Mouse (Mus musculus) layer of hippocampus, adult 2 months (tissue): Measurements from ENCODE around the gene Bcan. TPM values are rescaled to one million over a fixed set of nuclear protein-coding genes. Genes with fewer than 3 reads are reported as not detected.

Experiments
- DNase-seq, 2 experiments: peaks; one replicate each; pipeline ENCODE4 v3.0.0; 2022; ENCODE audit warnings: low spot score in 2 of 2
- H3K27ac ChIP-seq: fragments of 200-600 bp; 2 replicates; pipeline ENCODE4 v1.8.1; 2022
- H3K4me3 ChIP-seq: fragments of 200-600 bp; 2 replicates; pipeline ENCODE4 v1.8.1; 2022; ENCODE audit warnings: mild to moderate bottlenecking
- CTCF ChIP-seq: fragments of 200-600 bp; conservative IDR thresholded peaks from 2 replicates; pipeline ENCODE4 v1.8.1; 2022; ENCODE audit warnings: antibody characterized with exemption, mild to moderate bottlenecking, moderate library complexity
- long read RNA-seq, 2 experiments: library from polyadenylated mRNA; stranded (forward); transcript quantifications; one replicate each; pipeline ENCODE4 v2.0.0; 2021; ENCODE audit warnings: borderline mapping rate in 2 of 2
- total RNA-seq, 2 experiments: library from RNA; stranded (reverse); gene quantifications; 2 replicates each; pipeline ENCODE4 v1.2.3; 2021

Bcan gene
- 100 to 1,000 TPM; 309 to 328 TPM for total RNA-seq
- long read RNA-seq, experiment 1, transcript Bcan-201 (14 exons, 3,141 nt), result major isoform, 153 of 296 reads
- long read RNA-seq, experiment 1, partial matches to known transcripts, result 81 of 296 reads
- long read RNA-seq, experiment 1, other reads (novel, unspliced or antisense), result 61 of 296 reads
- long read RNA-seq, experiment 2, transcript Bcan-201 (14 exons, 3,141 nt), result major isoform, 235 of 448 reads
- long read RNA-seq, experiment 2, partial matches to known transcripts, result 118 of 448 reads
- long read RNA-seq, experiment 2, other reads (novel, unspliced or antisense), result 94 of 448 reads

DNA sequence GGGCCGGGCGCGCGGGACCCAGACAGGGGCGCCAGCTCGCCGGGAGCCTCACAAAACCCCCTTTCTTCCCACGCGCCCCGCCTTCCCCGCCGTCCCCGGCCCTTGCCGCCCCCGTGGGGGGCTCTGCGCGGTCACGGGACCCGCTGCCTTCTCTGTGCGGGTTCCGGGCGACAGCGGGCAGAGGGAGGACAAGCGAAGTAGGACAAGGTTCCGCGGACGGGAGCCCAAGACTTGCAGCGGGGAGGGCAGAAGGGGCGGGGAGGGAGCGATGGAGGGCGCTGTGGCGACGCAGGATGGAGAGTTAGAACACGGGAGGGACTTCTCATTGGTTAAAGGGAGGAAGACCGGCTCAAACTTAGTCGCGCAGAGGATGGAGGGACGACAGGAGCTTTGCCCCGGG, at the start of gene Bcan:
Gene Bcan (minus strand): TSS at position 50 of the 400 bp plus-strand sequence.
- peak within 1 kb of the TSS; percentile 95 for H3K27ac ChIP-seq
- peak; percentile 45 for TF ChIP-seq CTCF
- DNase-seq, result peak; percentile 63 to 75
- H3K4me3 ChIP-seq, result peak within 1 kb of the TSS; percentile 69

DNA sequence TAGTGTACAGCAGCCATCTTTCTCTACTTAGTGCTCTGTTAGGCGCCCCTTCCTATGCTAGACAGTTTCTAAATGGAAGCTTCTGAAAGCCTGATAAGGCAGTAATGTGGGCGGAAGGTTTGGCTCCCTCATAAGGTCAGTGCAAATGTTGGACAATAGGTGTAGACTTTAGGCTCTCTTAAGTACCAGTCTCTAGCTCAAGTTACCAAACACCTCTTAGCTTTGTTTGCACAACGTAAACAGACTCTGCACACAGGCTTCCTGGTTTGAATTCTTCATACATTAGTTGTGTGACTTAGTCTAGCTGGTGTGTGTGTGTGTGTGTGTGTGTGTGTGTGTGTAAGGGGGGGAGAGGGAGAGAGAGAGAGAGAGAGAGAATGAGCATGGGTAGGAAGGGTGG, 49.5 kb upstream of the Bcan start:
- Histone ChIP-seq H3K27ac (no peak overlapping the region), H3K4me3 (no peak overlapping the region)
- TF ChIP-seq CTCF, result no peak
- DNase-seq, result no peak

GRCm38 (mm10) chr3:88042661-88043421, 42.8 kb upstream of the Bcan start, which contains the start of gene Gpatch4:
Gene Gpatch4 (plus strand): TSS chr3:88043108.
- no peak for TF ChIP-seq CTCF
- H3K27ac ChIP-seq, result peak within 1 kb of the TSS; percentile 74
- DNase-seq, result peak; percentile 89 to 93
- H3K4me3 ChIP-seq, result peak within 1 kb of the TSS; percentile 90

DNA sequence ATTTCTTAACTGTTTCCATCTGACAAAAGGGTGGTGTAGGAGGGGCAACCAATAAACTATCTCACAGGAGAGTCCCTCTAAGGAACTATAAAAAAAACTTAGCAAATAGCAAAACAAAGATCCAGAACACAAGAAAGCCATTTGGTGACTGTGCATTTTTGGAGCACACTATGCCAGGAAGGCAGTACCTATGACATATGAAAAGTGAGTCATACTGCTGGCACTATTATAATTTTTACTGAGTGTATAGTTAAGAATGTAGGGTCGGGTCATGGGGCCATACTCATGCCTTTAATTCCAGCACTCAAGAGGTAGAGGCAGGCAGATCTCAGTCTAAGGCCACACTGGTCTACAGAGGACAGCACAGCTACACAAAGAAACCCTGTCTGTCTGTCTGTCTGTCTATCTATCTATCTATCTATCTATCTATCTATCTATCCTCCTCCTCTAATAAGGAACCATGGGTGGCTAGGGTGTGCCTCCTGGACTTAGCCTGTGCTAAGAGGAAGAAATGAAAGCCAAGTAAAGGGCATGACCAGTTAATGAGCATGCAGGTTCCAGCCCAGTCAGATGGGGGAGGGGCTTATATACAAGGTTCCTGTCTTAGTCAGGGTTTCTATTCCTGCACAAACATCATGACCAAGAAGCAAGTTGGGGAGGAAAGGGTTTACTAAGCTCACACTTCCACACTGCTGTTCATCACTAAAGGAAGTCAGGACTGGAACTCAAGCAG, 35.7 kb upstream of the Bcan start:
- DNase-seq, result no peak
- no peak overlapping the region for H3K4me3 ChIP-seq
- no peak overlapping the region for H3K27ac ChIP-seq
- TF ChIP-seq CTCF, result no peak

DNA sequence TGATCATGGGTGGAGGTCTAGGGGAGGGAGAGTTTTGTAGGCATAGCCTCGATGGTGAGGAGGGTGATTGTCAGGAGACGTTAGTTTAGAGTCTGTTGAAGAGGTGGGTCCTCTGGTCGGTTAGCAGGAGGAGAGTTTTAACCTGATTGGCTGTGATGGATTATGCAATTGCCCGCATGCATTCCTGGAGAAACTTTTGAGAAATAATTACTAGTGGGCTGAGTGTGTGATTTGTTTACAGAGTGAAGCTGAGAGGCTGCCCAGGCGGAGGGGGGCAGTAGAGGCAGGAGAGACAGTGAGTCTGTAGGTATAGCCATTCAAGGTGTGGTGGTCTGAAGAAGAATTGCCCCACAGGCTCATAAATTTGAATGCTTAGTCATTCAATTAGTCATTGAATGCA, 33.5 kb upstream of the Bcan start:
- Histone ChIP-seq H3K4me3 (no peak overlapping the region), H3K27ac (no peak overlapping the region)
- no peak for TF ChIP-seq CTCF
- no peak for DNase-seq

DNA sequence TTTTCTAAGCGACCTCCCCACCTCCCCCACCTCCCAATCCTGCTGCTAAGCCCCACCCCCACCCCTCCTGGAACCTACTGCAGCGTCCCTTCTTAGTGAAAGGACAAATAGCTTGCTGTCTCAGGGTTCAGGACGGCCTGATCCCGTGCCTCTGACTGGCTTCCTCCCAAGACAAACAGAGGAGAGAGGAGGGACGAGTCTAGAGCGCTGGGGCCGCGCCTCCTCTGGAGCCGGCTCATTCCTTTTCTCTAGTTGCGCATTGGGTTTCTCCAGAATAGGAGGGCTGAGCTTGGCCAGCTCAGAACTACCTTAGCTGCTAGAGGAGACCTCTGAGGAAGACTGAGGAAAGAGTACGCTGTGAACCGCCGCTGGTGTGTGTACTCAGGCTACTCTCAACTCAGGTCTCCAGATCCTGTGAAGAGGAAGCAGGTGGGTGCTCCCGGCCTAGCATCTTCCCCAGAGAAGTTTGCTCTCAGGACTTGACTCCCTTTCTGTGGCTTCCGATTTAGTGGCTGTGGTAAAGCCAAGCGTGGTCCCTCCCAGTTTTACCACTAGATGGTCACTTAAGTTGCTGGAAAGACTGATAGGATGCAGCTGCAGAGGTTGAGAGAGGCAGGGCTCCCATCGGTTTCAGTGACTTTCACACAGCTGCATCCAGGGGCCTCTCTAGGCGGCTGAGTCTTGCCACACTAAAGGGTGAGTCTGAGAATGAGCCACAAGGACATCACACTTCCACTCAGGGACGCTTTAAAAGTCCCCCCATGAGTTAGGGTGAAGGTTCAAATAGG, 30.8 kb upstream of the Bcan start:
- Histone ChIP-seq H3K27ac (peak overlapping the region; percentile 77), H3K4me3 (peak overlapping the region; percentile 41)
- no peak for TF ChIP-seq CTCF
- DNase-seq, result peak; percentile 36 to 48

GRCm38 (mm10) chr3:88027434-88028186, 27.6 kb upstream of the Bcan start, which contains the start of gene Hapln2:
Gene Hapln2 (minus strand): TSS chr3:88027583.
- TF ChIP-seq CTCF, result peak; percentile 72
- H3K4me3 ChIP-seq, result peak within 1 kb of the TSS; percentile 4; the same call in 1 of the 2 replicates
- no peak for DNase-seq
- peak within 1 kb of the TSS; percentile 59; the same call in 1 of the 2 replicates for H3K27ac ChIP-seq

DNA sequence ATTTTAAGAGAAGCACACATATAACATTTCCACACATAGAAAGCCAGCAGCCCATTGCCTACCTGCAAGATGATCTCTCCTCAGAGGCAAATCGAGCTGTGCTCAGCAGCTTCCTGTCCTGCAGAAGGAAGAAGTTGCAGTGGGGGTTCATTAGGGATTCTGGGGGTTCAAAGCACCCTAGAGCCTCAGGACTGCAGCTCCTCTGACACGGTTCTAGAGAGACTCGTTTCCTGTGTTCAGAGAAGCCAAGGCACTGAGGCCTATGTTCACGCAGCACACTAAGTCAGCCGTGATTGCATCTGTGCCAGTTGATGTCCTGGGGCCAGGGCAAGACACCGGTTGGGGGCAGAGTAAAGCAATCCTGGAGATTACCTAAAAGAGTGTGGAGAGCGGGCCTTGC, 26.8 kb upstream of the Bcan start:
- no peak for TF ChIP-seq CTCF
- DNase-seq, result no peak
- peak overlapping the region; percentile 59; the same call in 1 of the 2 replicates for H3K27ac ChIP-seq
- peak overlapping the region; percentile 4; the same call in 1 of the 2 replicates for H3K4me3 ChIP-seq

DNA sequence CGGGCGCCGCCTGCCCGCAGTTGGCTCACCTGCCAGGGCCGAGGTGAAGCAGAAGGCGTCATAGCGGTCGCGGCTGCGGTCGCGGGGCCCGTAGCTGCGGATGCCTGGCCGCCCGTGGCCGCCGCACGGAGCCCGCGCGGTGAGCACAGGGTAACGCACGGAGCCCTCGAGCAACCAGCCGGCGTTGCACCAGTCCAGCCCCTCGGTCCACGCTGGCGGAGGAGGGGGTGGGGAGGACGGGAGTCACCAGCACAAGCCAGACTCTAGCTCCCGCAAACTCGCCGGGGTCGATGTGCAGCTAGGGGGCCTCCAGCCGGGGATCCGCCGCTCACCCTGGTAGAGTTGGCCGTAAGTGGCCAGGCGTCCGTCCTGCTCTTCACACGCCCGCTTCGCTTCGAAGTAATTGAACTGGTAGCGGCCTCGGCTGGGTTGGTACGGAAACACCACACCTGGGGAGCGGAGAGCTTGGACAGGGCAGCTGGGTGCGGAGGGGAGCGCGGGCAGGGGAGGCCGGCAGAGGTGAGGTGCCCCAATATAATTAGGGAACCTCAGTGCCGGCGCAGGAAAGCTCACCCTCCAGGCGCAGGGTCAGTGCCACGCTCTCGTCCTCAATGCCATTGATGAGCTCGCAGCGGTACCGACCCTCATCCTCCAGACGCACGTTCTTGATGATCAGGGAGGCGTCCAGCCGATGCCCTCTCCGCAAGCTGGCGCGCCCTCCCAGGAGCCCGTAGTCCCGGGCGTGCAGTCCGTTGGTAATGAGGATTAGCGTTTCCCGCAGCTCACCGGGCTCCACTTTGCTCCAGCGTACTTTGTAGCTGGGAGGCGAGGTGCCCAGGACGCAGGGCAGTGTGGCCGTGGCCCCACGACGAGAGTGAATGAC, 23.4 kb upstream of the Bcan start:
- Histone ChIP-seq H3K27ac (peak overlapping the region; percentile 60; the same call in 1 of the 2 replicates), H3K4me3 (peak overlapping the region; percentile 60)
- DNase-seq, result no peak

DNA sequence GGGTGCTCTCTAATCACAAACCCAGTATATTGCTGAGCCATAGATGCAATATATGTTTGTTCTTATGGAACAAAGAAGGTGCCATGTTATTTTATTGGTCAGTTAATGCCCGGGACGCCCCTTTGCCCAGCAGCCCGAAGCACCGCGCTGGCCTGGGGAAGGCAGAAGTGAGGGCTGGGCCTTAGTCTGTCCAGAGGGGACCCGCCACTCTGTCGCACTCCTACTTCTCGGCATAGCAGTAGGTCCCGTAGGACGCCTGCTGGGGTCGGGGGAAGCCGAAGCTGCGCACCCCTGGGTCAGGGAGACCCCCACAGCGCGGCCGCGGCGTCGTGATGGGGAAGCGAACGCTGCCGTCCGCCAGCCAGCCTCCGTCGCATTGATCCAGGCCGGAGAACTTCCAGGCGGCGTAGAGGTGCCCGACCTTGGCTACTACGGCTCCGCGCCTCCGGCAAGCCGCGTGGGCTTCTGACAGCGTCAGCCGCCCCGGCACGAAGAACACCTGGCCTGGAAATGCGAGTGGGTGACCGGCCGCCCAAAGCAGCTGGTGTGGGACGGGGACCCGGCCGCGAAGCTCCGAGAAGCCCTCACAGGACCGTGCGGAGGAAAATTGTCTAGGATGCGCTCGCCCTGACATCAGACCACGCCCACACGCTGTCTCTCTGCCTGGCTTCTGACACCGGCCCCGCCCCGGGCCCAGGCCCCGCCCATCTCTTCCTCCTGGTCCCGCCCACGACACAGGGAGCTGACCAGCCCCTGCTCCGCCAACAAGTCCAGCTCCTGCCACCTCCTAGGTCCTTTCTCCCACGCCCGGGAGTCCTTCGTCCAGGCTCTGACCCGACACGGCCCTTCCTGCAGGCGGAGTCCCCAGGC, 22.5 kb upstream of the Bcan start:
- TF ChIP-seq CTCF, result no peak
- DNase-seq, result peak; percentile 75 to 76
- Histone ChIP-seq H3K4me3 (peak overlapping the region; percentile 60), H3K27ac (peak overlapping the region; percentile 60; the same call in 1 of the 2 replicates)

More for the DNA sequence above, 23.4 kb upstream of the Bcan start:
- peak; percentile 51 for TF ChIP-seq CTCF
